Mouse (Mus musculus) erythroid progenitor cell, adult 5-6 weeks (primary cell): Measurements from ENCODE around the gene Cmklr1. TPM values are rescaled to one million over a fixed set of nuclear protein-coding genes. Genes with fewer than 3 reads are reported as not detected.

Experiments used
- total RNA-seq, 2 experiments: library from RNA; stranded (forward) in 1 of 2; stranded (reverse) in 1 of 2; fragments of 150-400 nt in 1 of 2; fragments of 186-747, 209-891 nt in 1 of 2; gene quantifications; 2 replicates each; pipeline versions ENCODE4 v1.2.3 to v1.2.4; 2015 to 2017; ENCODE audit warnings: low replicate concordance in 2 of 2

The Cmklr1 gene
- total RNA-seq, 2 experiments from 2014 or later: 1.5 to 3.4 TPM

Other genes starting within 250 kb of the Cmklr1 start
- not detected in 2 replicates for gene Wscd2, start 160.1 kb downstream of the Cmklr1 start, total RNA-seq (2015; ENCODE audit: low replicate concordance)
- gene Wscd2, start 160.1 kb downstream of the Cmklr1 start, total RNA-seq (2017; ENCODE audit: low replicate concordance): not detected in 2 replicates
- not detected in 2 replicates for gene 1700069L16Rik, start 74.3 kb upstream of the Cmklr1 start, total RNA-seq (2015; ENCODE audit: low replicate concordance)
- gene 1700069L16Rik, start 74.3 kb upstream of the Cmklr1 start, total RNA-seq (2017; ENCODE audit: low replicate concordance): not detected in 2 replicates
- gene Ficd, start 85.4 kb upstream of the Cmklr1 start, total RNA-seq (2015; ENCODE audit: low replicate concordance): 1.4 TPM in 1 of 2 replicates, not detected in the other
- 0.30 and 2.2 TPM in 2 replicates for gene Ficd, start 85.4 kb upstream of the Cmklr1 start, total RNA-seq (2017; ENCODE audit: low replicate concordance)
- 8.4 and 22.0 TPM in 2 replicates for gene Sart3, start 122.1 kb upstream of the Cmklr1 start, total RNA-seq (2015; ENCODE audit: low replicate concordance)
- 32.1 and 44.9 TPM in 2 replicates for gene Sart3, start 122.1 kb upstream of the Cmklr1 start, total RNA-seq (2017; ENCODE audit: low replicate concordance)
- gene Iscu, start 122.3 kb upstream of the Cmklr1 start, total RNA-seq (2015; ENCODE audit: low replicate concordance): 54.9 and 75.3 TPM in 2 replicates
- gene Iscu, start 122.3 kb upstream of the Cmklr1 start, total RNA-seq (2017; ENCODE audit: low replicate concordance): 36.4 and 52.0 TPM in 2 replicates
- 2.9 TPM in 1 of 2 replicates, not detected in the other for gene Tmem119, start 150.1 kb upstream of the Cmklr1 start, total RNA-seq (2015; ENCODE audit: low replicate concordance)
- 3.0 TPM in 1 of 2 replicates, not detected in the other for gene Tmem119, start 150.1 kb upstream of the Cmklr1 start, total RNA-seq (2017; ENCODE audit: low replicate concordance)
- 81.1 and 83.0 TPM in 2 replicates for gene Selplg, start 182.2 kb upstream of the Cmklr1 start, total RNA-seq (2015; ENCODE audit: low replicate concordance)
- gene Selplg, start 182.2 kb upstream of the Cmklr1 start, total RNA-seq (2017; ENCODE audit: low replicate concordance): 26.7 and 29.5 TPM in 2 replicates